Mouse (Mus musculus) olfactory bulb, adult 2 months (tissue): ENCODE results near the gene Parp14. TPM values are rescaled to one million over a fixed set of nuclear protein-coding genes. Genes with fewer than 3 reads are reported as not detected.
"Not testable (repeated sequence)": the region's sequence is repeated elsewhere in the genome, so short reads cannot be mapped to it uniquely, and the experiment has no call there.

ENCODE experiments used
- H3K27ac ChIP-seq: fragments of 200-500 bp; 2 replicates; pipeline ENCODE4 v1.5.1; 2012; ENCODE audit warnings: low read depth, low read length; ENCODE audit not compliant: insufficient read depth
- H3K4me1 ChIP-seq: fragments of 200-500 bp; 2 replicates; pipeline ENCODE4 v1.6.1; 2012; ENCODE audit warnings: low read length; ENCODE audit not compliant: control insufficient read depth, insufficient read depth
- H3K4me3 ChIP-seq: fragments of 200-500 bp; 2 replicates; pipeline ENCODE4 v1.5.1; 2012; ENCODE audit warnings: mild to moderate bottlenecking, low read depth, low read length, moderate library complexity; ENCODE audit not compliant: insufficient read depth
- CTCF ChIP-seq: fragments of 200-500 bp; IDR thresholded peaks from 2 replicates; pipeline ENCODE4 v1.5.1; 2012; ENCODE audit warnings: low read depth, mild to moderate bottlenecking, low read length, moderate library complexity; ENCODE audit not compliant: insufficient read depth
- POLR2A ChIP-seq: fragments of 200-500 bp; IDR thresholded peaks from 2 replicates; pipeline ENCODE4 v1.6.1; 2012; ENCODE audit warnings: mild to moderate bottlenecking, low read depth, low read length, moderate library complexity; ENCODE audit not compliant: insufficient read depth
- whole genome bisulfite sequencing: fragments of 180-500 bp; shearing (Covaris S2); methylation state at CpG from one replicate; pipeline ENCODE4 v1.1.7; 2018; 5-methylcytosine and 5-hydroxymethylcytosine counted together
- polyA plus RNA-seq: library from polyadenylated mRNA; stranded (reverse); fragments of >200 nt; gene quantifications from 2 replicates; pipeline ENCODE4 v1.2.4, GENCODE M21; 2012; ENCODE audit warnings: low replicate concordance; ENCODE audit not compliant: missing spikeins, insufficient read depth, insufficient read length

The Parp14 gene
- polyA plus RNA-seq, 1 experiment = not detected

DNA sequence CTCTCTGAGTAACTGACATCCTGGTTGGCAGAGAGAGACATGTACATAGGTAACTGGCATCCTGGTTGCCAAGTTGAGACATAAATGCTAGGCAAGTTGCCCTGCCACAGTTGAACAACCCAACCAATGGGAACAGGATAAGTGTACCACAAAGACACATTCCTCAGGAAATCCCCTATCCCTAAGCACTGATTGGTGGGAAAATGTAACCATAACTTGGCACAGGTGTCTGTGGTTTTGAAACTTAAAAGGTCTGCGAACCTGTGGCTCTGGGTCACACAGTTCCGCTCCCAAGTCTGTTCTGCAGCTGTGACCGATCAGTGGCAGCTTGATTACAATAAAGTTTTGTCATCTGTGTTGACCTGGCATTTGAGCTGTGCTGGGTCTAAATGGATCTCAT, 34.0 kb upstream of the Parp14 start:
- Histone ChIP-seq H3K4me3 (no peak overlapping the region), H3K27ac (no peak overlapping the region), H3K4me1 (no peaks in the 10 kb centered on the region)
- TF ChIP-seq CTCF (no peak), POLR2A (no peak)
- WGBS = 94% methylated on average over 3 of the region's 3 CpGs

DNA sequence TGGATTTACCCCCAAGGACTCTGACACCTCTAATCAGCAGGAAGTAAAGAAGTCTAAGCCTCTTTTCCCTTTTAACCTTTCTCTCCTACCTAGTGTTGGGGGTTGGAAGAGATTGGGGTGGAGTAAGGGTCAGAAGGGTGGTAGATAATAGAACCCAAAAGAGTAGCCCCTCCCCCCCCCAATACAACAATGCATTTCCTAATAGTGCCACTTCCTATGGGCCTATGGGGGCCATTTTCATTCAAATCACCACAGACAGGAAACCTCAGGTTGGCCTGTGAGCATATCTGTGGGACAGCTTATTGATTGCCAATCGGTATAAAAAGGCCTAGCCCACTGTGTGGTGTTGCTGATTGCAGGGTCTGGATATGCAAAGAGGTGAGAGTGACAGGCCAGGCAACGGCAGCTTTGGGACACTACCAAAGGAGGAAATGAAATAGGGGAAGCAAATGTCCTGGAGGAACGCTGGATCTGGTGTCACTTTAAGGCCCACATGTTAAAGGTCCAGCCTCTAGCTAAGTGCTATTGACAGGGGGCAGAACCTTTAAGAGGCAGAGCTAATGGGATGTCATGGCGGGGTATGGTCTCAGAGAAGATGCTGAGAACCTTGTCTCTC, 32.9 kb upstream of the Parp14 start:
- no peak overlapping the region for H3K4me3 ChIP-seq
- whole genome bisulfite sequencing = 79% methylated on average over 4 of the region's 4 CpGs
- H3K4me1 ChIP-seq = no peaks in the 10 kb centered on the region
- TF ChIP-seq POLR2A (no peak), CTCF (no peak)
- no peak overlapping the region for H3K27ac ChIP-seq

DNA sequence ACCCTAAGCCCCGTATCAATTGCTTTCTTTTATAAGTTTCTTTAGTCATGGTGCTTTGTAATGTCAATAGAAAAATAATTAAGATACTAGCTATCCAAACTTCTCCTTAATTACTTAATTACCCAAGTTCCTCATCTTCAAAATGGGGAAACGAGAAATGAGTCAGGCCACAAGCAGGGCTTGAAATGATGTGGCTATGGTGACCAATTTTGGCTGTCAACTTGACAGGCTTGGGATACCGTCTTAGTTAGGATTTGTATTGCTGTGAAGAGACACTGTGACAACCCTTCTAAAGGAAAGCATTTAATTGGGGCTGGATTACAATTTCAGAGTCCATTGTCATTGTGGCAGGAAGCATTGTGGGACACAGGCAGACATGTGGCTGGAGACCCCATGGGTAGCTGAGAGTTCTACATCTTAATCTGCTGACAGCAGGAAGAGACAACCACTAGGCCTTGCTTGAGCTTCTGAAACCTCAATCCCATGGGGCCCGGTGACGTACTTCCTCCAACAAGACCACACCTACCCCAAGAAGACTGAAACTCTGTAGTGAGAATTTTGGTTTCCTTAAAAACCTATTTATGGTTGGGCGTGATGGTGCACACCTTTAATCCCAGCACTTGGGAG, 31.8 kb upstream of the Parp14 start:
- Histone ChIP-seq H3K4me3 (no peak overlapping the region), H3K27ac (no peak overlapping the region), H3K4me1 (no peaks in the 10 kb centered on the region)
- 79% methylated on average over 6 of the region's 6 CpGs for WGBS
- TF ChIP-seq POLR2A (no peak), CTCF (no peak)

DNA sequence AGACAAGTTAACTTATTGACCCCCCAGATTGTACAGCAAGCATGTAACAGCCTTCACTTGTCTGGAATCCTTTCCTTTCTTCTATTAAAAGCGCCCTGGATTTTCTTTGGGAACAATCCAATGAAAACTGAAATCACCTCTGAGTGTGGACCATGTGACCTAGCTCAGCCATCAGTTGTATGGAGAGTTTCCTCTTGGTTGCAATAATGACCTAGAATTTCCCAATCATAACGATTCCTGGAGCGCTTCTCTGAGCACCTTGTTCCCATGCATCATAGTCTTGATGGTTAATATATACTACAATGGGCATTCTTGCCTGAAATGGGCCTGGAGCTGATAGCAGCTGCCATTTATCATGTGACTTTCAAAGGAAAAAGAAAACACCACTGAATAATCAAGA, 29.2 kb upstream of the Parp14 start:
- H3K27ac ChIP-seq = no peak overlapping the region
- WGBS = 87% methylated on average over 3 of the region's 3 CpGs

DNA sequence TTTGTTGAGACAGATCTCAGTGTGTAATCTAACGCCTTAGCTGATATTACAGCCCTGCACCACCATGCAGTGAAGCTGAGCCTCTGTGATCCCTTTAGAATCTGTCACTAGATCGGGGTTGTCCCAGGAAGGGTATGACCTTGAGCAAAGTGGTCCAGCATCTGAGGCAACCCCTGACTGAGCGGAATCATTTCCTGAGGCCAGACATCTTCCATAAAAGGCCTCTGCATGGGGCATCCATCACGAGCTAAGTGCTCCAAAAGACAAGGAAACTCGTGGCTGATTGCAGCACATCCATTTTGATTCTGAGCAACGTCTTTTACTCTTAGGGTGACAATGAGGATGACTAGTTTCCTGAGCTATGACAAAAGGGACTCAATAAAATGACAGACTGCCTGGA, 23.7 kb upstream of the Parp14 start:
- Histone ChIP-seq H3K4me1 (no peaks in the 10 kb centered on the region), H3K4me3 (no peak overlapping the region), H3K27ac (no peak overlapping the region)
- 79% methylated on average over 6 of the region's 6 CpGs for WGBS
- TF ChIP-seq POLR2A (no peak), CTCF (no peak)

More for the DNA sequence above, 29.2 kb upstream of the Parp14 start:
- Histone ChIP-seq H3K4me1 (no peaks in the 10 kb centered on the region), H3K4me3 (no peak overlapping the region)
- no peak for TF ChIP-seq POLR2A
- TF ChIP-seq CTCF = no peak

DNA sequence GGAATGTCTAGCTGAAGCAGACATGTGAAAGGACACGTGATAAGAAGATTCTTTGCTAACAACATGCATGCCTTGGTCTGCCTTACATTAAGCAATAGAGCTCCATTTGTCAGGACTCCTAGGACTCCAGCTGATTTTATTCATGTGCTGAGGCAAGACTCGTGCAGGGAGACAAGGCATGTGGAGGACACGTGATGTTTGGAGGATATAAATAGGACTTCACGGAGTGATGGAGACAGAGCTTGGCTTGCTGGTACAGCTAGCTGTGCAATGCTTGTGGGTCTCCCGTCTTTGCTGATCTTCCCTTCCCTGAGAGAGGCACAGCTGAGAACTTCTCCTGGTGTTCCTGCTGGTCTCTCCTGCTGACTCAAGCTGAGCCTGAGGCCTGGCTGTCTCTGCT, 20.3 kb upstream of the Parp14 start:
- H3K4me1 ChIP-seq, H3K27ac ChIP-seq, H3K4me3 ChIP-seq: not testable (repeated sequence)
- 45% methylated on average over 5 of the region's 5 CpGs for WGBS

DNA sequence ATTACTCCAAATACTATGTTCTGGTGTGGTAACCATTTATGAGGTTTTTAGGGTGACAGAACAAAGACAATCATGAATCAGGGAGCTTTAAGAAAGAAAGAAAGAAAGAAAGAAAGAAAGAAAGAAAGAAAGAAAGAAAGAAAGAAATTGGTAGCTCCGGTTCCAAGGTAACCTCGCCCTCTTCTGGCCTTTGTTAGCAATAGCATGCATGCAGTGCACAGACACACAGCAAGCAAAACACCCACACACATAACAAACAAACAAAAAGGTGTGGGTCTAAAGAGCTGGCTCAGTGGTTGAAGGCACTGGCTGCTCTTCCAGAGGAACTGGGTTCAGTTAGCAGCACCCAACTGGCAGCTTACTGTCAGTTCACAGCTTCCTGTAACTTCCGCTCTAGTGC, 19.3 kb upstream of the Parp14 start:
- 64% methylated on average over 3 of the region's 3 CpGs for WGBS
- Histone ChIP-seq H3K27ac (no peak overlapping the region), H3K4me3 (no peak overlapping the region), H3K4me1 (no peaks in the 10 kb centered on the region)
- TF ChIP-seq POLR2A (no peak), CTCF (no peak)

DNA sequence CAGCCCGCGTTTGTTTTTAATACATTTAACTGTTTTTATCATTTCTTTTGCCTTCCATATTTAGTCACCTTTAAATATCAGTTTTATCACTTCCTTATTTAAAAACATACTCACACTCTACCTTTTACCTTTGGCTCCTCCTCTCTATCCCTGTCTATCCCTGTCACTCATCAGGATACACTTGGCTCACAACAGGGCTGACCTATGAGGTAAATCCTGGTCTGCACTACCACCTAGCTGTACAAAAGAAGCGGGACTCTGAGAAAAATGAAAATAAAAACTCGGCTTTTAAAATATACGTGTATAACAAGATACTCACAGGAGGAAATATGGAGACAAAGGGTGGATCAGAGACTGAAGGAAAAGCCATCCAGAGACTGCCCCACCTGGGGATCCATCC, 17.6 kb upstream of the Parp14 start:
- TF ChIP-seq POLR2A (no peak), CTCF (no peak)
- WGBS = 94% methylated on average over 5 of the region's 5 CpGs
- Histone ChIP-seq H3K4me3 (no peak overlapping the region), H3K27ac (no peak overlapping the region), H3K4me1 (no peaks in the 10 kb centered on the region)

DNA sequence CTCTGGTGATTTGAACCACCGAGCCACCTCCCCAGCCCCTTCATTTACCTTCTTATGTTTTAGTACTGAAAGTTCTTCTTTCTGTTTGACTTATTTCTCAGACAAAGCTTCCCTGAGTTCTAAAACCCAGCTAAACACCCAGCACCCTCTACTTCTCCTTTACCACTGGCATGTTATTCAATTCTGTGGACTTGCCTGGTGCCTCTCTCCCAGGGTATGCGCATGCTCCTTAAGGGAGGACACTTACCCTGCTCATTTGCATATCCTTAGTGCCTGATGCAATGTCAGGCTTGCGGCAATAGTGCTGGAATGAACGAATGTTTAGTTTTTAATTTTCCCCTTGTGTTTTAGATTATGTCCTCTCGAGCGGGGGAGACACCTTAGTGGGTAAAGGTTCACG, 16.8 kb upstream of the Parp14 start:
- TF ChIP-seq POLR2A (no peak), CTCF (no peak)
- no peaks in the 10 kb centered on the region for H3K4me1 ChIP-seq
- WGBS = 84% methylated on average over 7 of the region's 7 CpGs

DNA sequence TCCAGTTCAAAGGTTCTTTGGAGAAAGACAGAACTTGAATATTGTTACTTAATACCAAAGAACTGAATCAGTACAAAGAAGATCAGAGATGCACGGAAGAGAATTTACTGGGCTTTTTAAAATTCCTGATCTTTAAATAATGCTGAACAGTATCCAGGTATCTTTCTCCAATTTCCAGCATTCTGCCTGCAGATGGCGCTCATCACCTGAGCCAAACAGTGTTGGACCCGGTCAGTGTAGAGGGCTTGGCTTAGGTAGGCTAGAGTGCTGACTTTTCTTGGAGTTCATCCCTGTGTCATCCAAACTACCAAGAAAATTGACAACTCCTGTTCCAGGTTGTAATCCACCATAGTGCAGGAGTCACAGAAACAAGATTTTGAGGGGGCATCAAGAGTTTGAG, 3.1 kb upstream of the Parp14 start:
- Histone ChIP-seq H3K4me1 (peaks cover 5% of the 10 kb centered on the region), H3K4me3 (no peak overlapping the region), H3K27ac (no peak overlapping the region)
- TF ChIP-seq POLR2A = no peak
- no peak for TF ChIP-seq CTCF
- WGBS = 27% methylated on average over 3 of the region's 3 CpGs

More for the DNA sequence above, 16.8 kb upstream of the Parp14 start:
- H3K4me3 ChIP-seq = no peak overlapping the region
- no peak overlapping the region for H3K27ac ChIP-seq
